Mouse (Mus musculus): ENCODE measurements around the gene Rangrf.
"Not testable (repeated sequence)": the region's sequence is repeated elsewhere in the genome, so short reads cannot be mapped to it uniquely, and the experiment has no call there.

Rangrf gene

GRCm38 (mm10) chr11:68946806-68947440, 28.1 kb downstream of the Rangrf start:
- DNase-seq (ENCODE audit: low read depth, low spot score): no peak

- no peak for DNase-seq (ENCODE audit: low read depth, low spot score)
These were observed 29.0 kb downstream of the Rangrf start for GRCm38 (mm10) chr11:68946001-68946400.

GRCm38 (mm10) chr11:68945245-68945644, 29.7 kb downstream of the Rangrf start:
- no peak for DNase-seq (ENCODE audit: low read depth, low spot score)

- no peak for DNase-seq (ENCODE audit: low read depth, low spot score)
These were observed 32.3 kb downstream of the Rangrf start for GRCm38 (mm10) chr11:68942731-68943130.

- no peak for DNase-seq (ENCODE audit: low read depth, low spot score)
These were observed 34.5 kb downstream of the Rangrf start for GRCm38 (mm10) chr11:68940516-68940915.

GRCm38 (mm10) chr11:68939451-68940304, 35.3 kb downstream of the Rangrf start:
- peak; percentile 94 for DNase-seq (ENCODE audit: low read depth, low spot score)

- not testable (repeated sequence) for DNase-seq (ENCODE audit: low read depth, low spot score)
These were observed 38.0 kb downstream of the Rangrf start for GRCm38 (mm10) chr11:68936951-68937350.

GRCm38 (mm10) chr11:68933885-68934507, 41.0 kb downstream of the Rangrf start:
- no peak for DNase-seq (ENCODE audit: low read depth, low spot score)

- no peak for DNase-seq (ENCODE audit: low read depth, low spot score)
These were observed 45.0 kb downstream of the Rangrf start for GRCm38 (mm10) chr11:68929947-68930346.

GRCm38 (mm10) chr11:68926981-68927380, 48.0 kb downstream of the Rangrf start, which contains the start of gene Odf4:
Gene Odf4 (minus strand): TSS chr11:68927081.
- DNase-seq (ENCODE audit: low read depth, low spot score): no peak

- no peak for DNase-seq (ENCODE audit: low read depth, low spot score)
These were observed 50.2 kb downstream of the Rangrf start for GRCm38 (mm10) chr11:68924749-68925148.

GRCm38 (mm10) chr11:68923191-68923590, 51.8 kb downstream of the Rangrf start:
- no peak for DNase-seq (ENCODE audit: low read depth, low spot score)
